Mouse (Mus musculus) heart, postnatal 25 days (tissue): ENCODE measurements around the gene Nr2e1. TPM values are rescaled to one million over a fixed set of nuclear protein-coding genes. Genes with fewer than 3 reads are reported as not detected.

Experiments
- DNase-seq: peaks from one replicate; pipeline ENCODE4 v3.0.0; 2022; ENCODE audit warnings: low spot score
- intact Hi-C: fragments of 180-260 bp; cut with DNase I; formaldehyde crosslinking; loops from one replicate; pipeline ENCODE4 v1.15.1; 2025
- total RNA-seq, 2 experiments: library from RNA; stranded (reverse); gene quantifications; 2 replicates each; pipeline ENCODE4 v1.2.3; 2021

Nr2e1 gene
- total RNA-seq, result not detected

DNA sequence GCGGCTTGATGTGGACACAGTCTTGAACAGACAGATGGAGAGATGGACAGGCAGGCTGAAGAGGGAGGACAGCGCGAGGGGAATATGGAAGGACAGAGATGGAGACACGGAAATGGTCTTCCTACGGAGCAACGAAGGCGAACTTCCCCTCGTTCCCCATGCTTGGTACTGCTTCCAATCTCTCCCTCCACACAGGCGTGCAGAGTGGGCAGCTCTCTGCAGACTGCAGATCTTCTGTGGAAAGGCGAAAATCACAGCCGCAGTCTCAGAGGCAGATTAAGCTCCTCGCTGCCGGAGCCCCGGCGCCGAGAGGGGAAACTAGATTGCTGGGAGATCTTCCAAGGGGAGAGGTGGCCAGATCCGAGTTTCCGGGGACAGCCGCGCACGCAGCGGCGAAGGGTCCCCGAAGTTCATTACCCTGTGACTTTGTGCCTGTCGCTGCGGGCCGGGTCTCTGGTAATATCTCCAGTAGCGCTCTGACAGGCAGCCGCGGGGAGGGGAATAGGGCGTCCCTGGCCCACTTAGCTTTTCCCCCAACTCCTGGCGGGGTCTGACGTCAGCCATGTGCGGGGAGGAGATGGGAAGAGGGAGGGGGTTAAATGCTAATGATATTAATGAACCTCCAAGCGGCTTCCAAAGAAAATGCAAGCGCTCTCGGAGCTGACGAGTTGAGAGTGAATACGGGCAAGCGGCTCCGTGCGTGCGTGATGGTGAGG is at the start of gene Nr2e1, which contains the start of gene Ostm1:
Gene Nr2e1, minus strand, starts transcription at position 476 of the 716 bp plus-strand sequence.
Gene Ostm1, plus strand, starts transcription at position 666 of the 716 bp plus-strand sequence.
- DNase-seq, result no peak
- intact Hi-C loops, result loop anchor here (2.0 kb wide), 1 partner anchor 49 kb away; no protein-coding TSS in a partner anchor

DNA sequence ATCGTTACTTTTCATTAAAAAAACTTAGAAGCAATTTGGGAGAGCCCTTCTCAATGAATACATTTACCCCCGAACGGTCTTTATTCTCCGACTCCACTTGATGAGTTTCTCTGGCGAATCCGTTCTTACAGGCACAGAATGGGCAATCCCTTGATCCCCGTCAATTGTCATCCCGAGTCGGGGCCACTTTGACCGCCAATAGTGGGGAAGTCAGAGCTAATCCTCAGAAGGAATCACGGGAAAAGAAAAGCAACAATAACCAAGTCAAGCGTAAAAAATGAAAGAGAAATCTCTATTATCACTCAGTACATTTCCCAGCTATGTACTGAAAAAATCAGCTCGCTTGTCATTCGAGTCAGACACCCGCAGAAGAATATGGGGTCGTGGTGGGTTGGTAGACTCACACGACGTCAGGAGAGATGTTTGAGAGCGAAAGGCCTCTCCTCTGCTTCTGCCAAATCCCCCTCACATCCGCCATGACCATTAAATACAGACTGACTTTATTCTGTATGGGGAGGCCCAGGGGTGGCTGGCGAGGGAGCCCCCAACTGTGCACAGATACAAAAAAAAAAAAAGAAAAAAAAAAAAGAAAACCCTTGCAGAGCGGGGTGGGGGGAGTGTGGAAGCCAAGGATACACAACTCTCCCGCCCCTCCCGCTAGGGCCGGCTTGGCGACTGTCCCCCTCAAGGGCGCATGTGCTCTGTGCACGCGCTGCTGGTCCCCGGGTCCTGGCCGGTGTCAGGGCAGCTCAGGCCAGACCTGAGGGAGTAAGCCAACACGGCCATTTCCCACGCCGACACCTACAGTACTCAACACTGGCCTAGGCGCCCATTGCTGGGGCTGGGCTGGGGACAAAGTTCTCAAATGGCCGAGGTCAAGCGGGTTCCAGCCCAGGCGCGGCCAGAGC is 49.3 kb upstream of the Nr2e1 start:
- intact Hi-C loops, result loop anchor here (2.0 to 10.0 kb wide), 2 partner anchors 50 to 648 kb away; partner anchors contain the start of genes Nr2e1 and Ostm1
- DNase-seq, result no peak

DNA sequence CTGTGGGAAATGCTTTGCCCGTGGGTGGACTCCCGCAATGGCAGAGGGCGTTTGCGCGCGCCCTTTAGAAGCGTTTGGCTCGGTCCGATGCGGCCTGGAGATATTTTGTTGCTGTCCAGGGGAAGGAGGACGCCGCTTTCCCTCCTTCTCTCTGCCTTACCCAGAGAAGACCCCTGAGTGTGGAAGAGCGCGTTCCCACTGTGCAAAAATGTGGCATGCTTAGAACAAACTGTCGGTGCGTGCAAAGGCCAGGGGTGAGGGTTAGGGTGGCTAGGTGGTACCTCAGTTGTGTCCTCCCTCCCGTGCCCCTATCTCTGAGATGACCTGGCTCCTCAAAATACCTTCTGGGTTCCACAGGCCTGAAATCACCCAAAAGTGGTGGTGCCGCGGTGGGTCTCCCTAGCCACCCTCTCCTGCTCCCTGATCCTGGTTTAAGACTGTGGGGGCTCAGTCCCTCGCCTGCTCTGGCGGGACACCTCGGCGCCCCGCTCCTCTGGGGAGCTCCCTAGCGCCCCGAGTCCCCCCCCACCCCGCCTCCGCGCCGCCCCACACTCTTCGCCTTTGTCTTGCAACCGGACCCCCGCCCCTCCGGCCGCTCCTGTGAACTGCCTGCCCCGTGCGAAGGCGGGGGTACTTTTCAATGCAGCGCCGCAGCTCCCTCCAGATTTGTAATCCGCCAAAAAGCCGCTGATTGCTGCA is 48.5 kb upstream of the Nr2e1 start:
- no peak for DNase-seq
- intact Hi-C loops, result loop anchor here (2.0 to 10.0 kb wide), 2 partner anchors 49 to 647 kb away; partner anchors contain the start of genes Nr2e1 and Ostm1

DNA sequence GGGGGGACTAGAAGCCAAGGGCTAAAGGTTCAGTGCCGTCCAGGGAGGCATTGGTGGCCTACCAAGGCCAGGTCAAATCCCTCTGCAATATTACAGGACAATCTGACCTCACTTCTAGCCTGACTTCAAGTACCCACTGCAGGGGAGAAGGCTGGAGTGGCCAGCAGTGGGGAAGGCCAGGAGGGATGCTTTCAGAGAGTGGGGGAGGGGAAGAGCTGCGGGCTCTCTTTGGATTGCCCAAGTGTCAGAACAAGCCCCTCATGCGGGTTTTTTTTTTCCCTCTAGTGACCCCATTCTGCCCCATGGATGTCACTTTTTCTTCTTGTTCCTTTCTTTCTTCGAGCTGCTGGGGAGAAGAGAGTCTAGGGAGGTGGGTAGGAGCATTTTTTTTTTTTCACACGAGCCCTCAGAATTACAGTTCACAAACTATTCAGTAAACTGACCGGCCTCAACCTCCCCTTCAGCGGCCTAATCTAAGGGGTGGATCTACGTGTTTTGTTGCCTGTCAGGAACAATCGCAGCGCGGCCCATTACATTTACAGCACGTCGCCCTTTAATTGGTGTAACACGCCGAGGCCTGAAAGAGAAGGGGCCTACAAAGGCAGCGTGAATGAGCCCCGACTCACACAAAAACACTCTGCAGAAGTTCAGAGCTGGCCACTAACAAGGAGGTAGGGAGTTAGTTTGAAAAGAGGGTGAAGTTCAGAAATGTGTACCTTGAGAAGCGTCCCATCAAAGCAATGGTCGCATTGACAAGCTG is 47.3 kb upstream of the Nr2e1 start:
- intact Hi-C loops, result loop anchor here (10.0 kb wide), 1 partner anchor 646 kb away; no protein-coding TSS in a partner anchor
- DNase-seq, result no peak

DNA sequence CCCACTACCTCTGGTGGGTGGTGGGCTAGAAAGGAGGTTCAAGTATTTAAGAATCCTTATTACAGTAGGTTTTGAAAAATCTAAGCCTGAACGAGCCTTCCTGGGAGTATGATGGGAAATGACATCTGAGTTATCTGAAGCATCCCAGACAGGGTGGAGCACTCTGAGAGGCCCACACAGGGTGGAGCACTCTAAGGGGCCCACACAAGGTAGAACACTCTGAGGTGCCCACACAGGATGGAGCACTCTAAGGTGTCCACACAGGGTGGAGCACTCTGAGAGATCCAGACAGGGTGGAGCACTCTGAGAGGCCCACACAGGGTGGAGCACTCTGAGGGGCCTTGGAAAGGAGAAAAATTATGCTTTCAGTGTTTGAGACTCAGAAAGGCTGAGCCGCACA is 42.5 kb upstream of the Nr2e1 start:
- no peak for DNase-seq
- intact Hi-C loops, result no loop called here

DNA sequence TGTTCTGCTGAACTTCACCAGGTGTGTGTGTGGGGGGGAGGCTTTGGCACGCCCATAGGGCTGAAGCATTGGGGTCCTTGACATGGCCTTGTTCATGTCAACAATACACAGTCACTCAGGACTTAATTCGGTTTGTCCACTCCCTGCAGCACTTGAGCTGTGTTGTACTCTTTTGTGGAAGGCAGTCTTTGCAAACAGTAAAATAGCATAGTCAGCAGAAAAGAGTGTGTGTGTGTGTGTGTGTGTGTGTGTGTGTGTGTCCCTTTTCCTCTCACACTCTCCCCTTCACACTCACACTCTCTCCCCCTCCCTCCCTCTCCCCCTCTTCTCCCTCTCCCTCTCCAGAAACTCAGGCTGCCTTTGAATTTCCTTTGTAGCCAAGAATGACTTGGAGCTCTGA is 34.9 kb upstream of the Nr2e1 start:
- intact Hi-C loops, result no loop called here
- DNase-seq, result no peak

DNA sequence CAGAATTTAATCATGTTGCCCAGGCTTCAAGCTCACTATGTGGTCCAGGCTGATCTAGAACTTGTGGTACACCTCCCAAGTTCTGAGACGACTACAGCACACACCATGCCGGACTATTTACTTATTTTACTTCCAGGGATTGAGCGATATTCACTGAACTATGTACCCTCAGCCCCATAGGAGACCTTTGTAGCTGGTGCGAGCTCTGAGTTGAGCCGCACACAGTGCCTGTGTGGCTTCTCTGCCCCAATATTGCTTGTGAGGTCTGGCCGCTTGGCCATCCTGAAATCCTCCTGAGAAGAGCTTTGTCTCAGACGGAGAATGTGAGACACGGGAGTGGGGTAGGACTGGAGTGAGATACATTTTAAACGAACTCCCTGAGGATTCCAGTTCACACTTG is 31.3 kb upstream of the Nr2e1 start:
- no peak for DNase-seq
- intact Hi-C loops, result no loop called here

DNA sequence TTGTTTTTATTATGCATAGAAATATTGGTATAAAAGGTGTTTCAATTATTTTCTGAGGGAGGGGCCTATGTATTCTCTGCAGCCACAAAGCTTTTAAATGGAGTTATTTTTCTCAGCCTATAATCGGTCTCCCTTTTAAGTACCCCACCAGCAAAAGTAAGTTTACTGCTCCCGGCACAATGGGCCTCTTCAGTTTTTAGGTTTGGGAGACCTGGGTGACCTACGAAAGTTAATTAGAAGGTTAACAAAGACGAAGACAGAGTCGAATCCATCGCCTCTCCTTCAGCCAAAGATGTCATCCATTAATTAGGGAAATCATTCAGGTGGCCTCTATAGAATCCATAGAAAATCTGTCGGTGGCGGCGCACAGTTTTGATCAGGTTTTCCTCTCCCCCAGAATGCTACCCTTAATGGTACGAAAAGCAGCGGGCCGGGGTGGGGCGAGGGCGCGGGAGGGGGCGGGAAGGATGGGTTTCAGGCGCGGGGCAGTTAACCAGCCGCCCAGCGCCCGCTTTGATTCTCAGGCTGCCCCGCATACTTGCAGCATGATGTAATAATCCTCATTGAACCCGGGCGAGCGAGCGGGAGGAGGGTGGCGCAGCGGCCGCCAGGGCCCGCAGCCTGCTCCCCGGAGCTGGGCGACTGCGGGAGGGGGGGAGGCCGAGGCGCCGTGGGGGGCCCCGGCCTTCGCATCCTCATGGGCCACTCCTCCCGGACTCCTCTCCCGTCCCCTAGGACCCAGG is 30.4 kb upstream of the Nr2e1 start:
- no peak for DNase-seq
- intact Hi-C loops, result no loop called here

DNA sequence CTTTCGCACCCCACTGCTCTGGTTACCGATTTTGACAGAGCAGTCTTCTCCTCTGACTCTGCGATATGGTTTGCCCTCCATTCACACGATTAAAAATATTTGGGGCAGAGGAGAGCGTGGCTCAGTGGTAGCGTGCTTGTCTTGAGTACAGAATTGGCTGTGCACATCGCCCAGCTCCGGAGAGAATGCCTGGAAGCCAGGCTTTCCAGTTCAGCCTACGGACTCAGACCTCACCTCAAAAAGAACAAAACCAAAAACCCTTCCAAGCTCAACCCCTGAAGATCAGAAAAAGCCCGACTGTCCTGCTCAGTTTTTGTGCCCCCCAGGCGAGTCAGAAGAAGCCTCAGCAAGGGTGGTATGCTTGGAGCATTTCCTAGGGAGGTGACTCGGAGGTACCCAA is 29.6 kb upstream of the Nr2e1 start:
- DNase-seq, result no peak
- intact Hi-C loops, result no loop called here

DNA sequence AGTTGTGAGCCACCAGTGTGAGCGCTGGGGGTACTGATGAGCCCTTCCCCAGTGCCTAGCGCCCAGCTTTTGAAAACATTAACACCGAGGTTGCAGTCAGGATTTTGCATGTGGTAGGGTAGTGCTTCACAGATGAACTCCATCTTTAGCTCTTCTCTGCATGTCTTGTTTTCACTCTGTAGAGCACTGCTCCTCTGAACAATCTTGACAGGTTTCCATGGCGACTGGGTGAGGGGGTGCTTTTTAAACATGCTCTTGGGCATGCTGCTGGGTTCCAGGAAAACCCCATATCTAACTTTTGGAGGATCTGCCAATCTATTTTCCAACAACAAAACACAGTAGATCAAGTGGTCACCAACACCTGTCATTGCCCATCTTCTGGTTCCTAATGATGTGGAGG is 23.3 kb upstream of the Nr2e1 start:
- no peak for DNase-seq
- intact Hi-C loops, result no loop called here

DNA sequence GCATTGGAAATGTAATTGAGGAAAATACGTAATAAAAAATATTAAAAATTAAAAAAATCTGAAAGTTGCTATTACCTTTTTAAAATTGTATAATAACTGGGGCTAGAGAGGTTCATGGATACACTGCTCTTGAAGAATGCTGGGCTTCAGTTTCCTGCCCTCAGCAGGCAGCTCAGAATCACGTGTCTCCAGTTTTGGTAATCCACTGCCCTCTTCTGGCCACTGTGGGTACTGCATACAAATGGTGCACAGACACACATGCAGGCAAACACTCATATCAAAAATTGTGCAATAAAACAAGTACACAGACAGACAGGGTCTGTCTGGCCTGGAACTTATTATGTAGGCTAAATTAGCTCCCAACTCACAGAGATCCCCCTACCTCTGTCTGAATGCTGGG is 21.4 kb upstream of the Nr2e1 start:
- intact Hi-C loops, result no loop called here
- DNase-seq, result no peak

DNA sequence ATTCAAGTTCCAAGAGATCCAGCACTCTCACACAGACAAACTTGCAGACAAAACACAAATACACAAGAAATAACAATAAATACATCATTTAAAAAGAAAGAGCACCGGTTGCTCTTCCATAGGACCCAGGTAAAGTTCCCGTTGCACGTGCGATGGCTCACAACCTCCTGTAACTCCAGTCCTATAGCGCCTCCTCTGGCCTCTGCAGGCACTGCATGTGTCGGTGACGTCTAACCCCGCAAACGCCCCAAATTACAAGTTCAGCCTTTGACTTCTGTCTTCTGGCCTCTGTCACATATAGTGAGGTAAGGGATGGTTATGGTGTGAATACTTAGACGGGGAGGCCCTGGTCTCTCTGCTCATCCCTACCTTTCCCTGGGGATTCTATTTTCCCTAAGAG is 18.1 kb upstream of the Nr2e1 start:
- DNase-seq, result no peak
- intact Hi-C loops, result no loop called here

DNA sequence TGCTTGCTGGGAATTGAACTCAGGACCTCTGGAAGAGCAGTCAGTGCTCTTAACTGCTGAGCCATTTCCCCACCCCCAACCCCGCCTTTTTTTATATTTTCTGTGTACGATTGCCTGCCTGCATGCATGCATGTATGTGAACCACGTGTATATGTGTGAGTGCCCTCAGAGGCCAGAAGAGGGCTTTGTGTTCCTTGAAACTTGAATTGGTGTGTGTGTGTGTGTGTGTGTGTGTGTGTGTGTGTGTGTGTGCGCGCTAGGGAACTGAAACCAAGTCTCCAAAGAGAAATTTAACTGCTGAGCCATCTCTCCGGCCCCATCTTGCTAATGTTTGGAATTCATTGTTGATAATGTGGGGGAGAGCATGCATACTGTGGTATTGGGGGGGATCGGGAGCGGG is 15.2 kb upstream of the Nr2e1 start:
- DNase-seq, result no peak
- intact Hi-C loops, result no loop called here

DNA sequence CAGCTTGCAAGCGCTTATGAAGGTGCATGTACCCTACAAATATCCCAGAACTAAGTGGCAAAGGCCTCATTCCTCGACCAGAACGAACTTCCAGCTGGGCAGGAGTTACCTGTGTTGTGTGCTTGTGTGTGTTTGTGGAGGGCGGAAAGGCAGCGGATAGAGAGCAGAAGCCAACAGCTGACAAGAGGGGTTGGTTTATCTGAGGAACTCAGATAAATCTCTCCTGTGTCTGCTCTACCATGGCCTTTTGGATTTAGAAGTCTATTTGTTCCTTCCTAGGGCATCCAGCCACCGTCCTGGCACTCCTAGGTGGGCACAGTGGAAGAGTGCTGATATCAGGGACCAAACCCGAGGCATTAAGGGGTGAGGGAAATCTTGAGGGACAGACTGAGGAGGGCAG is 9.8 kb upstream of the Nr2e1 start:
- no peak for DNase-seq
- intact Hi-C loops, result no loop called here

DNA sequence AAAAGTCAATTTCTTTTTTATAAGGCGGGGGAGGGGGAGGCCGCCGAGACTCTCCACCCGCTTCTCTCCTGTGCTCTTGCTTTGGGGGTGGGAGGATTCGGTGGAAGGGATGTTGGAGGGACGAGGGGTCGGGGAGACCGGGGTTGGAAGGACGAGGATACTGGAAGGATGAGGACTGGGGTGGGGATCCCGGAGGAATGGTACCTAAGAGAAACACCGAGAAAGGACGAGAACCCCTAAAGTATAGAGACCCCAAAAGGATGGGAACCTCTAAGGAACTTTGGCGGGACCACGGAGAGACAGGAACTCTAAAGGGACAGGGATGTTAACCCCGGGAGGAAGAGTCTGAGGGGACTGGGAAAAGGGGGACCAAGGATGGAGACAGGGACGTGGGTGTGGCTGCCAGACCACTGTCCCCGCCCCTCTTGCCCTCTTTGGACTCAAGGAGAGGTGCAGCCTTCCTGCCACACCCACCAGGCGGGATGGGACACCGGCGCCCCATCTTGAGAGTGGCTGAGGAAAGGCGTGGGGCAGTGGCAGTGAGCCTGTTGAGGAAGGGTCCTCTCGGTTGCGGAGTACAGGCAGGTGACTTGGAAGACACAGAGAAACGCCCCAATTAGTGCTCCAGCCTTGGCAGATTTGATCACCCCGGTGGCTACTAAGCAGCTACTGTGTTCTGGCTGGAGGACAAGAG is 8.7 kb upstream of the Nr2e1 start:
- intact Hi-C loops, result no loop called here

DNA sequence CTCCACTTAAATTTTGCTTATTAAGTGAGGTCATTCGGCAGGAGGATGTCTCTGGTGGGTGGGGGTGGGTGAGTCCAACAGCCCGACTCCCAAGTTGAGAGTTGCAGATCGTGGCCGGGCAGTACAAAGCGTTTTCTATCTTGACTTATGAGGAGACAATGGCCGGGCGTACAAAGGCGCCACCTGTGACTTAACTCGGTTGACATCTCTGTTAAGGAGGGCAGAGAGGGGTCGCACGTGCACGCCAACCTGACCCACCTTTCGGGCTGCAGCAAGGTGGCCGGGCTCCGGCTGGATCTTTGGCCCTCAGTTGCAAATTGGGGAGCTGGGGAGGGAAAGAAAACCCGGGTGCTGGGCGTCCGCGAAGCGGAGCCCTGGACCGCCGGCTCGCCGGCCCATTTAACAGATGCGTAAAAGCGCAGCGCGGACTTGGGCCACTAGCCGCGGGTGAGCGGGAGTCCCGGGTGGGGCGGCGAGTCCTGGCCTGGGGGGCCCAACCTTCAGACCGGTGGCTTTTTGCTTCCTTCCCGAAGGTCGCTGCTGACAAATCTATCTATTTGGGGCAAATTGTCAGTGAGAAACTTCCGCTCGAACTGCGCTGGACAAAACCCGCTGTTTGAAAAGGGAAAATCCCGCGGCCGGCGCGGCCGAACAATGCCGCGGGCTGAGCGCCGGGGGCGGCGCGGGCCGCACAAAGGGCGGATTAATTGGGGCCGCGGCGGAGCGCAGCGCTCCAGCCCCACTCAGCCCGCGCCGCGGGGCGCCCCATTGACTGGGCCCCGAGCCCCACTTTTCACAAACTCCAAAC is 8.0 kb upstream of the Nr2e1 start:
- intact Hi-C loops, result no loop called here
- DNase-seq, result no peak

More for the DNA sequence above, 8.7 kb upstream of the Nr2e1 start:
- DNase-seq, result no peak
